Mouse (Mus musculus) MEL (cell line): Measurements from ENCODE around the gene Fut8. TPM values are rescaled to one million over a fixed set of nuclear protein-coding genes. Genes with fewer than 3 reads are reported as not detected.

Experiments
- DNase-seq: peaks from one replicate; pipeline ENCODE4 v3.0.0; 2011; ENCODE audit warnings: low read depth, low spot score
- H3K27ac ChIP-seq: 2 replicates; pipeline ENCODE4 v1.5.1; 2012; ENCODE audit warnings: low read depth, mild to moderate bottlenecking, control low read depth, low read length, moderate library complexity; ENCODE audit not compliant: control insufficient read depth
- H3K27me3 ChIP-seq, 2 experiments: fragments of 150-350 bp in 1 of 2; sonication (generic) in 1 of 2; 2 replicates each; pipeline ENCODE4 v1.6.1; 2012; ENCODE audit warnings: low read length in 2 of 2, mild to moderate bottlenecking in 2 of 2, improper control_type of control experiment in 1 of 2, moderate library complexity in 1 of 2; ENCODE audit not compliant: insufficient read depth in 2 of 2, control insufficient read depth in 1 of 2
- H3K36me3 ChIP-seq, 2 experiments: 2 replicates each; pipeline ENCODE4 v1.6.1; 2012 to 2014; ENCODE audit warnings: low read length in 2 of 2, improper control_type of control experiment in 1 of 2, inconsistent platforms in 1 of 2, mild to moderate bottlenecking in 1 of 2; ENCODE audit not compliant: insufficient read depth in 2 of 2, control insufficient read depth in 1 of 2
- H3K4me1 ChIP-seq, 2 experiments: fragments of 150-350 bp in 1 of 2; sonication (generic) in 1 of 2; 2 replicates each; pipeline ENCODE4 v1.6.1; 2012; ENCODE audit warnings: low read length in 2 of 2, improper control_type of control experiment in 1 of 2, mild to moderate bottlenecking in 1 of 2; ENCODE audit not compliant: insufficient read depth in 2 of 2, control insufficient read depth in 1 of 2
- H3K4me3 ChIP-seq, 2 experiments: fragments of 150-350 bp in 1 of 2; sonication (generic) in 1 of 2; 2 replicates each; pipeline ENCODE4 v1.5.1; 2012; ENCODE audit warnings: low read depth in 2 of 2, low read length in 2 of 2, mild to moderate bottlenecking in 2 of 2, moderate library complexity in 2 of 2, control low read depth in 1 of 2, improper control_type of control experiment in 1 of 2; ENCODE audit not compliant: control insufficient read depth in 1 of 2, insufficient read depth in 1 of 2
- H3K79me2 ChIP-seq: 2 replicates; pipeline ENCODE4 v1.6.1; 2012; ENCODE audit warnings: mild to moderate bottlenecking, low read length, moderate library complexity; ENCODE audit not compliant: control insufficient read depth, poor library complexity, insufficient read depth
- H3K9ac ChIP-seq: 2 replicates; pipeline ENCODE4 v1.6.1; 2012; ENCODE audit warnings: low read depth, mild to moderate bottlenecking, control low read depth, low read length, moderate library complexity; ENCODE audit not compliant: control insufficient read depth, poor library complexity, severe bottlenecking
- H3K9me3 ChIP-seq: fragments of 150-350 bp; sonication (generic); replicated peaks from 2 replicates; pipeline ENCODE4 v1.6.1; 2012; ENCODE audit warnings: mild to moderate bottlenecking, low read length, improper control_type of control experiment, moderate library complexity; ENCODE audit not compliant: insufficient read depth
- CHD2 ChIP-seq: IDR thresholded peaks from 2 replicates; pipeline ENCODE4 v1.6.1; 2011; ENCODE audit warnings: low read length, improper control_type of control experiment
- E2F4 ChIP-seq: IDR thresholded peaks from 2 replicates; pipeline ENCODE4 v1.6.1; 2011; ENCODE audit warnings: low read depth, low read length, improper control_type of control experiment, borderline replicate concordance
- EP300 ChIP-seq, 2 experiments: IDR thresholded peaks; 2 replicates each; pipeline ENCODE4 v1.6.1; 2011; ENCODE audit warnings: improper control_type of control experiment in 2 of 2, low read length in 2 of 2, low read depth in 1 of 2, mild to moderate bottlenecking in 1 of 2
- ETS1 ChIP-seq: IDR thresholded peaks from 2 replicates; pipeline ENCODE4 v1.6.1; 2012; ENCODE audit warnings: low read depth, mild to moderate bottlenecking, inconsistent platforms, low read length, improper control_type of control experiment, moderate library complexity
- GABPA ChIP-seq: IDR thresholded peaks from 2 replicates; pipeline ENCODE4 v1.6.1; 2012; ENCODE audit warnings: low read depth, mild to moderate bottlenecking, inconsistent platforms, low read length, improper control_type of control experiment, moderate library complexity
- GATA1 ChIP-seq: IDR thresholded peaks from 2 replicates; pipeline ENCODE4 v1.6.1; 2011; ENCODE audit warnings: low read depth, low read length, improper control_type of control experiment
- HCFC1 ChIP-seq: IDR thresholded peaks from 2 replicates; pipeline ENCODE4 v1.6.1; 2012; ENCODE audit warnings: low read depth, mild to moderate bottlenecking, inconsistent platforms, low read length, improper control_type of control experiment, moderate library complexity
- JUND ChIP-seq: IDR thresholded peaks from 2 replicates; pipeline ENCODE4 v1.6.1; 2011; ENCODE audit warnings: low read depth, mild to moderate bottlenecking, improper control_type of control experiment, low read length
- KAT2A ChIP-seq: conservative IDR thresholded peaks from 2 replicates; pipeline ENCODE4 v1.6.1; 2012; ENCODE audit warnings: low read depth, low read length, improper control_type of control experiment, inconsistent platforms
- MEF2A ChIP-seq: IDR thresholded peaks from 2 replicates; pipeline ENCODE4 v1.6.1; 2014; ENCODE audit warnings: low read depth, mild to moderate bottlenecking, inconsistent platforms, low read length, improper control_type of control experiment; ENCODE audit not compliant: poor library complexity, insufficient replicate concordance, severe bottlenecking; ENCODE audit errors: extremely low read depth
- MXI1 ChIP-seq: IDR thresholded peaks from 2 replicates; pipeline ENCODE4 v1.6.1; 2011; ENCODE audit warnings: mild to moderate bottlenecking, low read depth, low read length, improper control_type of control experiment
- NELFE ChIP-seq: IDR thresholded peaks from 2 replicates; pipeline ENCODE4 v1.6.1; 2011; ENCODE audit warnings: low read depth, low read length, improper control_type of control experiment
- NRF1 ChIP-seq: IDR thresholded peaks from 2 replicates; pipeline ENCODE4 v1.6.1; 2014; ENCODE audit warnings: low read depth, mild to moderate bottlenecking, inconsistent platforms, low read length, improper control_type of control experiment, moderate library complexity; ENCODE audit not compliant: poor library complexity, insufficient read depth, severe bottlenecking
- POLR2A ChIP-seq, 2 experiments: IDR thresholded peaks; 2 replicates each; pipeline ENCODE4 v1.6.1; 2011 to 2012; ENCODE audit warnings: low read length in 2 of 2, mild to moderate bottlenecking in 2 of 2, control low read depth in 1 of 2, improper control_type of control experiment in 1 of 2, low read depth in 1 of 2, moderate library complexity in 1 of 2; ENCODE audit not compliant: control insufficient read depth in 1 of 2, insufficient read depth in 1 of 2, poor library complexity in 1 of 2
- POLR2AphosphoS2 ChIP-seq: IDR thresholded peaks from 2 replicates; pipeline ENCODE4 v1.6.1; 2011; ENCODE audit warnings: low read length, improper control_type of control experiment
- POLR2AphosphoS5 ChIP-seq: IDR thresholded peaks from 2 replicates; pipeline ENCODE4 v1.6.1; 2012; ENCODE audit warnings: low read depth, borderline replicate concordance, mild to moderate bottlenecking, inconsistent platforms, low read length, moderate library complexity, mixed read lengths
- RAD21 ChIP-seq: IDR thresholded peaks from 2 replicates; pipeline ENCODE4 v1.6.1; 2011; ENCODE audit warnings: mild to moderate bottlenecking, low read depth, low read length, improper control_type of control experiment
- TAL1 ChIP-seq: IDR thresholded peaks from 2 replicates; pipeline ENCODE4 v1.6.1; 2012; ENCODE audit warnings: mild to moderate bottlenecking, inconsistent platforms, low read length, moderate library complexity, mixed read lengths
- TBP ChIP-seq: IDR thresholded peaks from 2 replicates; pipeline ENCODE4 v1.8.0; 2011; ENCODE audit warnings: low read depth, low read length, improper control_type of control experiment
- TCF12 ChIP-seq: IDR thresholded peaks from 2 replicates; pipeline ENCODE4 v1.6.1; 2014; ENCODE audit warnings: low read depth, mild to moderate bottlenecking, inconsistent platforms, low read length, improper control_type of control experiment, moderate library complexity
- UBTF ChIP-seq: IDR thresholded peaks from 2 replicates; pipeline ENCODE4 v1.6.1; 2012; ENCODE audit warnings: low read depth, mild to moderate bottlenecking, inconsistent platforms, low read length, improper control_type of control experiment, moderate library complexity, borderline replicate concordance; ENCODE audit not compliant: insufficient read depth
- USF2 ChIP-seq, 2 experiments: IDR thresholded peaks; 2 replicates each; pipeline ENCODE4 v1.6.1; 2011 to 2012; ENCODE audit warnings: improper control_type of control experiment in 2 of 2, low read length in 2 of 2, borderline replicate concordance in 1 of 2, inconsistent platforms in 1 of 2, low read depth in 1 of 2, mild to moderate bottlenecking in 1 of 2; ENCODE audit not compliant: insufficient read depth in 1 of 2
- ZKSCAN1 ChIP-seq: IDR thresholded peaks from 2 replicates; pipeline ENCODE4 v1.6.1; 2012; ENCODE audit warnings: low read depth, mild to moderate bottlenecking, inconsistent platforms, low read length, improper control_type of control experiment, moderate library complexity
- ZMIZ1 ChIP-seq: IDR thresholded peaks from 2 replicates; pipeline ENCODE4 v1.6.1; 2012; ENCODE audit warnings: low read depth, mild to moderate bottlenecking, inconsistent platforms, low read length, improper control_type of control experiment, moderate library complexity
- polyA plus RNA-seq, 2 experiments: library from polyadenylated mRNA; stranded (reverse) in 1 of 2; unstranded in 1 of 2; fragments of >175 nt in 1 of 2; fragments of >200 nt in 1 of 2; gene quantifications; 2 replicates each; pipeline versions ENCODE4 v1.2.1 to v1.2.4; 2012; ENCODE audit warnings: low replicate concordance in 2 of 2, low read depth in 1 of 2; ENCODE audit not compliant: insufficient read length in 2 of 2, insufficient read depth in 1 of 2, missing spikeins in 1 of 2
- total RNA-seq: library from RNA; depleted of rRNA; stranded (reverse); fragments of 300-350 nt; gene quantifications from 2 replicates; pipeline ENCODE4 v1.2.3, GENCODE M21; 2012

The Fut8 gene
- total and polyA plus RNA-seq, 3 experiments = 61.3 to 90.0 (median 73.7) TPM

DNA sequence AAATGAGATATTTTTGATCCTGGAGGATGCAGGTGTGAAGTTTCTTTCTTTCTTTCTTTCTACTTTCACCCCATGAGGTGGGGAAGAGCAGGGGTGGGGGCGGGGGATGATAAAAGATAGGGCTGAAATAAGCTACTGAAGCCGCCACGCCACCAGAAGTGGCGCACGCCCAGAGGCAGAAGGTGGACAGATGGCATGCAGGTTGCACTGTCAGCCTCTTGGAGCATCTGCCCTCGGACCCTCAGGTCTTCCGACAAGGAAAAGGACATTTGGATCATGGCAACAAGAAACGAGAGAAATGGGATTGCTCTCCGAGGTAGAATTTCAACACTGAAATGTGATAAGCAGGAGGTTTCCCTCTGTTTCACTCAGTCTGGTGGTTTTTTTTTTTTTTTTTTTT is 273.3 kb downstream of the Fut8 start:
- TF ChIP-seq NELFE = no peak
- no peak for TF ChIP-seq POLR2AphosphoS5
- TF ChIP-seq POLR2A (IDR thresholded peaks at IDR 0.05; ENCODE audit: control insufficient read depth in 1 of 2, insufficient read depth in 1 of 2, low read depth in 1 of 2, low read length in 2 of 2, poor library complexity in 1 of 2) = no peak
- no peak for TF ChIP-seq TAL1
- TF ChIP-seq EP300 (IDR thresholded peaks at IDR 0.05; ENCODE audit: low read depth in 1 of 2, low read length in 2 of 2) = no peak
- no peak for TF ChIP-seq RAD21
- TF ChIP-seq MXI1 = no peak
- TF ChIP-seq TCF12 = no peak
- TF ChIP-seq POLR2AphosphoS2 = no peak
- TF ChIP-seq HCFC1 = no peak
- no peak for TF ChIP-seq JUND
- TF ChIP-seq TBP = no peak
- TF ChIP-seq GATA1 = no peak
- TF ChIP-seq ZMIZ1 = no peak
- no peak for TF ChIP-seq USF2 (IDR thresholded peaks at IDR 0.05; ENCODE audit: borderline replicate concordance in 1 of 2, insufficient read depth in 1 of 2, low read depth in 1 of 2, low read length in 2 of 2)
- no peak for TF ChIP-seq ZKSCAN1
- no peak for TF ChIP-seq KAT2A
- no peak for TF ChIP-seq GABPA
- TF ChIP-seq UBTF = no peak
- TF ChIP-seq, all 39 proteins: peak for 0

DNA sequence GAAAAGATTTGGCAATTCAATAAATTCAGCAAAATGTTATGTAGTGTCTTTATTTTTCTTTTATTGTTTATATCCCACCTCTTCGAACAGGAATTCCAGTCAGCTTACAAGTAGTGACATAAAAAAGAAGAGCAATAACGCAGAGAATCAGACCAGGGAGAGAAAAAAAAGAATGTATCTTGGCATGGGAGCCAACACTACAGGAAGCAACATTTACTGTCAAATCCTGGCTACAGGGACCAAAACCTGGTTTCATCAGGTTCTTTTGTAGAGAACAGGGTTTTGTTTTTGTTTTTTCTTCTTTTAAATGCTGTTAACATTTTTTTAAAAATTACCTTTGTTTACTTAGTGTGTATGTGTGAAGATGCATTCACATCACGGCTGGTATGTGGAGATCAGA is 273.7 kb downstream of the Fut8 start:
- TF ChIP-seq ZKSCAN1 = no peak
- no peak for TF ChIP-seq KAT2A
- no peak for TF ChIP-seq GATA1
- no peak for TF ChIP-seq POLR2AphosphoS5
- TF ChIP-seq MEF2A = no peak
- TF ChIP-seq CHD2 = no peak
- no peak for TF ChIP-seq HCFC1
- no peak for TF ChIP-seq NELFE
- no peak for TF ChIP-seq TAL1
- TF ChIP-seq ETS1 = no peak
- TF ChIP-seq E2F4 = no peak
- no peak for TF ChIP-seq UBTF
- no peak for TF ChIP-seq NRF1
- H3K27me3 ChIP-seq = peaks cover 0 to 1% of the 10 kb centered on the region in 2 experiments; a peak in 1 of 4 replicates
- DNase-seq = no peak
- no peaks in the 10 kb centered on the region for H3K79me2 ChIP-seq
- H3K27ac ChIP-seq = no peak overlapping the region
- H3K9me3 ChIP-seq = no peaks in the 10 kb centered on the region
- H3K9ac ChIP-seq = no peak overlapping the region
- no peaks in the 10 kb centered on the region for H3K36me3 ChIP-seq
- no peak overlapping the region for H3K4me3 ChIP-seq
- H3K4me1 ChIP-seq = no peaks in the 10 kb centered on the region

More for the DNA sequence above, 273.3 kb downstream of the Fut8 start:
- H3K79me2 ChIP-seq = no peaks in the 10 kb centered on the region
- no peak overlapping the region for H3K4me3 ChIP-seq
- H3K36me3 ChIP-seq = no peaks in the 10 kb centered on the region
- no peaks in the 10 kb centered on the region for H3K27me3 ChIP-seq
- no peaks in the 10 kb centered on the region for H3K4me1 ChIP-seq
- H3K27ac ChIP-seq = no peak overlapping the region
- no peak for DNase-seq
- H3K9me3 ChIP-seq = no peaks in the 10 kb centered on the region
- H3K9ac ChIP-seq = no peak overlapping the region
